In the genomic region with DNA sequence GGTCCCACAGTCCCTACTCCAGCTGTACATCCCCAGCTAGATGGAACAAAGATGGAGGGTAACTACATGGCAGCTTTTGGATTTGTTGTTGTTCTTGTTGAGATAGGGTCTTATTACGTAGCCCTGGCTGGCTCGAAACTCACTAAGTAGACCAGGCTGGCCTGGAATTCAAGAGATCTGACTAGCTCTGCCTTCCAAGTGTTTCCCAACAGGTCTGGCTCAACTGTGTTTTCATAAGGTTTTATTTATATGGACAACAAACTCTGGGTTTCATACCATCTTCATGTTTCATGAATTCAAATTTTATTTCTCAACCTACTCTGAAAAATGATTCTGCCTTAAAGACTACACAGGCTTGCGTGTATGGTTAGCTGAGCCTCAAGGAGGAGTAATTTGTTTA, we compare ENCODE assay signal across 13 mouse cellular contexts.
"Had no signal": no experiment of that assay in that cellular context is flagged by ENCODE, and none has a peak within 500 bp of the region (broad histone marks: within the 10 kb centered on the region; RNA-seq: fewer than 3 reads in every experiment).

No protein-coding gene starts in this region.

- H3K4me1 ChIP-seq: neural tube, embryonic 12.5 days had no signal

- H3K27me3 ChIP-seq: megakaryocyte, embryonic 14.5 days; midbrain, embryonic 13.5 days; midbrain, embryonic 15.5 days; neural tube, embryonic 12.5 days; stomach, embryonic 15.5 days had no signal

- H3K4me2 ChIP-seq: lung, embryonic 14.5 days; midbrain, embryonic 11.5 days; midbrain, embryonic 13.5 days; midbrain, embryonic 15.5 days; neural tube, embryonic 12.5 days; stomach, embryonic 15.5 days had no signal

- H3K9ac ChIP-seq: lung, embryonic 14.5 days; midbrain, embryonic 13.5 days; midbrain, embryonic 15.5 days; neural tube, embryonic 12.5 days; stomach, embryonic 15.5 days had no signal

- DNase-seq: lung, adult 18-20 months; lung, embryonic 14.5 days; lung, postnatal 10 days; lung, postnatal 4 days; right cerebral cortex, postnatal 14 days; thymus, postnatal 4 days had no signal

- H3K4me3 ChIP-seq: midbrain, embryonic 13.5 days; midbrain, embryonic 15.5 days; neural tube, embryonic 12.5 days; stomach, embryonic 15.5 days had no signal

- H3K9me3 ChIP-seq: megakaryocyte, embryonic 14.5 days; midbrain, embryonic 13.5 days; midbrain, embryonic 15.5 days; neural tube, embryonic 12.5 days; stomach, embryonic 15.5 days had no signal

- H3K36me3 ChIP-seq: midbrain, embryonic 13.5 days; midbrain, embryonic 15.5 days; neural tube, embryonic 12.5 days; stomach, embryonic 15.5 days had no signal

- H3K27ac ChIP-seq: midbrain, embryonic 13.5 days; midbrain, embryonic 15.5 days; neural tube, embryonic 12.5 days; stomach, embryonic 15.5 days; stomach, postnatal 0 days had no signal
